Mouse (Mus musculus) olfactory bulb, adult 2 months (tissue): Measurements from ENCODE around the gene Alg9.

Experiments used
- CTCF ChIP-seq: fragments of 200-500 bp; IDR thresholded peaks from 2 replicates; pipeline ENCODE4 v1.5.1; 2012; ENCODE audit warnings: low read depth, mild to moderate bottlenecking, low read length, moderate library complexity; ENCODE audit not compliant: insufficient read depth
- POLR2A ChIP-seq: fragments of 200-500 bp; IDR thresholded peaks from 2 replicates; pipeline ENCODE4 v1.6.1; 2012; ENCODE audit warnings: mild to moderate bottlenecking, low read depth, low read length, moderate library complexity; ENCODE audit not compliant: insufficient read depth

DNA sequence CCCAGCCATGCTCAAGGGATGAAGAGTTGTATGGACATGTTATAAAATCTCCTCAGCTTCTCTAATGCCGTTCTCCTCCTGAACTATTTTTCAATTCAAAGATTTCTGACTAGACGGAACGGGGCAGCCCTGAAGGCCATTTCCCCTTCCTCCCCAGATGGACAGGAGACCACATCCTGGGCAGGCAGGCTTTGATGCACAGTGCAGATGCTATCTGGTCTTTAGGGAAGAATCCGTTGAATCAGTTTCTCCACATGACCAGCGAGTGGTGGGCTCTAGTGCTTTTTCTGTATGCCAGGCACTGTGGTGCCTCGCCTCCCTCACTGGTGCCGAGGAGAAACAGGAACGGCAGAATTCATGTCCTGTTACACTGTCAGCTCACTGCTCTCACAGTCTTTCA, 59.0 kb downstream of the Alg9 start:
- TF ChIP-seq POLR2A = no peak
- TF ChIP-seq CTCF = no peak
